Mouse (Mus musculus) testis, adult 2 months (tissue): ENCODE measurements at regions not wholly inside any gene's neighbourhood (a gene's known extent, or its start where the extent isn't known, plus 50 kb on each side); places are given as distances from the start of the nearest gene placed in this dataset.

ENCODE experiments used
- H3K27ac ChIP-seq: fragments of 200-500 bp; 2 replicates; pipeline ENCODE4 v1.5.1; 2012; ENCODE audit warnings: low read depth, low read length; ENCODE audit not compliant: control insufficient read depth, insufficient read depth
- H3K27me3 ChIP-seq: fragments of 200-500 bp; 2 replicates; pipeline ENCODE4 v1.6.1; 2012; ENCODE audit warnings: mild to moderate bottlenecking, low read length, moderate library complexity; ENCODE audit not compliant: control insufficient read depth, insufficient read depth
- H3K36me3 ChIP-seq: fragments of 200-500 bp; 2 replicates; pipeline ENCODE4 v1.6.1; 2012; ENCODE audit warnings: mild to moderate bottlenecking, low read length; ENCODE audit not compliant: control insufficient read depth, insufficient read depth
- H3K4me1 ChIP-seq: fragments of 200-500 bp; 2 replicates; pipeline ENCODE4 v1.6.1; 2012; ENCODE audit warnings: low read length; ENCODE audit not compliant: control insufficient read depth, insufficient read depth
- H3K4me3 ChIP-seq: fragments of 200-500 bp; 2 replicates; pipeline ENCODE4 v1.5.1; 2012; ENCODE audit warnings: low read depth, mild to moderate bottlenecking, low read length, moderate library complexity, mixed read lengths; ENCODE audit not compliant: control insufficient read depth
- CTCF ChIP-seq: fragments of 200-500 bp; IDR thresholded peaks from 2 replicates; pipeline ENCODE4 v1.5.1; 2012; ENCODE audit warnings: low read depth, mild to moderate bottlenecking, inconsistent platforms, low read length, moderate library complexity; ENCODE audit not compliant: control insufficient read depth, insufficient read depth, insufficient replicate concordance
- POLR2A ChIP-seq: fragments of 200-500 bp; IDR thresholded peaks from 2 replicates; pipeline ENCODE4 v1.6.1; 2012; ENCODE audit warnings: low read depth, mild to moderate bottlenecking, inconsistent platforms, low read length, moderate library complexity; ENCODE audit not compliant: control insufficient read depth

DNA sequence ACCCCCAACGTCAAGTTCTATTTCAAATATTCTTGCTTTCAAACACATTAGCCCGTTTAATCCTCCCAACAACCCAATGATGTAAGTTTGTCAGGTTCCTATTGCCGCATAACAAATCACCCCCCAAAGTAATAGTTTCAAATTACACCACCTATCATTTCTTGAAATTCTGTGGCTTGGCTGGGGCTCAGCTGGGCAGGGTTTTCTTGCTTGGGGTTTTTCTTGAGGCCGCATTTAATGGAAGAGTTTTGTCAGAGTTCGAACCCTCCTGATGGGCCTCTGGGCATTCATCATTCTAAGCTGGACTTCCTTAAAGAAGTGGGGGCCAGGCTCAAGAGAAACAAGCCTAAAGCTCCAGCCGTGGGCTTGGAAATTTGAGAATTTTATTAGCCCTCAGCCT, 178.1 kb upstream of the Habp2 start:
- Histone ChIP-seq H3K4me1 (peaks cover 2% of the 10 kb centered on the region; the same call in 1 of the 2 replicates), H3K27me3 (no peaks in the 10 kb centered on the region), H3K27ac (no peak overlapping the region), H3K36me3 (no peaks in the 10 kb centered on the region), H3K4me3 (no peak overlapping the region)
- TF ChIP-seq POLR2A (no peak), CTCF (no peak)

DNA sequence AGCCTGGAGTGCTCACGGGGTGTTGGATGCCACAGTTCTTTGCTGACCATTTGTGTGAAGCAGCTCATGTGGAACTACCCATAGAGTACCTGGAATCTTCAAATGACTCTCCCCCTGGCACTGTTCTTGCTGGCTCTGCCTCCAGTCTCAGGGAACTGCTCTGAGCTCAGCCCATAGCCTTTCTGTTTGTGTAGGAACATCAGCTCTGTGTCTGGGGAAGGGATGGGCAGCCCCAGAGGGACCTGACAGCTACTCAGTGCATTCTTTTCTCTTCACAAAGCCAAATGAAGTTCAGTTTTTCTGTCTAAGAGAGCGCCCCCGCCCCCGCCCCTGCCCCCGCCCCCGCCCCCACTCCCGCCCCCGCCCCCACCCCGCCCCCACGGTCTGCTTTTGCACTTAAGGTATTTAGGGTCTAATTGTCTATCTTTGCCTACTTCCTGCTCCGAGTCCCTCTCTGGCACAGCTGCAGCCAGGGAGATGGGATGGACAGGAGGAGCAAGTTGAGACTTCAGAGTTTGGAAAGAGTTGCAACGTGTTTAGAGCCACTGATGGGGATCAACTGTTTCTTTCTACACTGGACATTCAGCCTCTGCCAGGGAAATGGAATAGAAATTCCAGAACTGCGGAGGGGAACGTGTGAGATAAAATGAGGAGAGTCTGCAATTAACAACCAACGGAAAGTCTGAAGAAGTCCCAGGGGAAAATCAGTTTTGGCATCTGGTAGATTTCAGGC, 171.2 kb upstream of the Habp2 start:
- Histone ChIP-seq H3K27me3 (no peaks in the 10 kb centered on the region), H3K27ac (no peak overlapping the region), H3K4me1 (no peaks in the 10 kb centered on the region), H3K36me3 (no peaks in the 10 kb centered on the region), H3K4me3 (no peak overlapping the region)
- TF ChIP-seq POLR2A: no peak
- no peak for TF ChIP-seq CTCF

DNA sequence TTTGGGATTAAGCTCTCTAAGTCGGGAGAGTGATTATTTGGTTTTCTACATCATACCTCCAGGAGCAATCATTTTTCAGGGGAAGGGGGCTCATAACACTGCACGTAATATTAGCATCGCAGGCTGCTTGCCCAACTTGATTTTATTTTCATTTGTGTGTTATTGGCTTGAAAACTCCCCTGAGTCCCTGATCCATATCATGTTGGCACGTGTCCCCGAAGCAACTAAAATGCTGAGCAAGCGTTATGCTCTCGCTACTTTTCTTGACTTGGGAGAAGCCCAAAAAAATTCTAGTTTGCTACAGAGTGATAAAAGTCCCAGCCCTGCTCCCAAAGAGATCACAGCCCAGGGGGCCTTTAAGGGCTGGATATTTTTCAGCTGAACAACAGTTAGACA, 170.7 kb upstream of the Habp2 start:
- H3K27ac ChIP-seq: no peak overlapping the region; the same call in 1 of the 2 replicates

DNA sequence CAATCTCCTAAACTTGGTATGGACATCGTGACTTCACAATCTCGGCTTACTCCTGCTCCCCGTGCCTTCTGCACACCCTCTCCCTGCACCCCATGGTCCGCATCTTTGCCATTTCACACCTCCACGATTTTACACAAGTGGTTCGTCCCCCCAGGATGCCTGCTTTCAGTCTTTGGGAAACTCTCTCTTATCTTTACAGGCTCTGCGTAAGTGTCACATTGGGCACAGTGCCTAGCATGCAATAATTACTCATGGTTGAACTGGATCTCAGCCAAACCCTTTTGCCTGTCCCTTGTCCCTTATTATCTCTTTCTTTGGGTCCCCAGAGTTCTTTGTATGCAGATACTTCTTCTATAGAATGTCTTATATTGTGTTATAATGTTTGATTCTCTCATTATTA, 166.2 kb upstream of the Habp2 start:
- Histone ChIP-seq H3K27ac (no peak overlapping the region), H3K4me1 (no peaks in the 10 kb centered on the region), H3K36me3 (no peaks in the 10 kb centered on the region), H3K27me3 (no peaks in the 10 kb centered on the region), H3K4me3 (no peak overlapping the region)
- no peak for TF ChIP-seq POLR2A
- TF ChIP-seq CTCF: no peak

More for the DNA sequence above, 170.7 kb upstream of the Habp2 start:
- Histone ChIP-seq H3K4me1 (no peaks in the 10 kb centered on the region), H3K27me3 (no peaks in the 10 kb centered on the region), H3K36me3 (no peaks in the 10 kb centered on the region), H3K4me3 (no peak overlapping the region)
- no peak for TF ChIP-seq CTCF
- TF ChIP-seq POLR2A: no peak

DNA sequence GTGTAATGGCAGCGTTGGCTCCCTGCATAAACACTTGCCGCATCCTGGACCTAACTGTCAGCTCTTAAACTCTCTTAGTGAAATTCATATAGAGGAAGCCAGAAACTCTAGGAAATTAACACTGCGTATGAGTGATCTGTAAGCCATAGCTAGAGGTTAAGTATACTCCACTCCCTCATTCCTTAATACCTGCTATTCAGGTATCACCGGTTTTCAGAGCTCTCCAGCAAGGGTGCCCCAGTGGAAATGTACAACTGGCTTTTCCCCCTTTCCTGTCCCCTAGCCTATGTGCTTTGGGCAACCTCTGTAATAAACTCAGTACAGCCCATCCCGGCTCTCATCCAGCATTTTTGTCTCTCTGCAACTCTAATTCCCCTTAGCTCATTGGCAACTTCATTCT, 164.8 kb upstream of the Habp2 start:
- Histone ChIP-seq H3K4me3 (no peak overlapping the region), H3K27ac (no peak overlapping the region)
- TF ChIP-seq CTCF (no peak), POLR2A (no peak)

DNA sequence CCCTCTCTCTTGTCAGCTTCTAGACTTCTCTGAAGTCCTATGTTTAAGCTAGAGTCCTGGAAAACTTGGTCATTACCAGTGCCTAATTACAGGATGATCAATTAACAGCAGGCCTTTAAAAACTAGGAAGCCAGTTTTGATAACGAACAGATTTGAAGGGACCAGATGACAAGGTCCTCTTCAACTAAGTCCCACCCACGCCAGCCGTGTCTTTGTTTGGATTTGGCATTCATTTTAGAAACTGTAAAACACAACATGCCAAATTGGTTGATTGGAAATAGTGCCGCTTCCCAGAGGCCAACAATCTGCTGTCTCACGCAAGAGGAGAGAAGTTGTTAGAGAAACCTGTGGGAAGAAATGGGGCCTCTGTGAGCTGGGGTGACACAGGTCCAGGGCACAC, 155.4 kb upstream of the Habp2 start:
- H3K27me3 ChIP-seq: no peaks in the 10 kb centered on the region
- H3K36me3 ChIP-seq: no peaks in the 10 kb centered on the region
- TF ChIP-seq CTCF (no peak), POLR2A (no peak)
- no peak overlapping the region for H3K27ac ChIP-seq
- no peak overlapping the region for H3K4me3 ChIP-seq
- H3K4me1 ChIP-seq: no peaks in the 10 kb centered on the region; the same call in 1 of the 2 replicates

More for the DNA sequence above, 164.8 kb upstream of the Habp2 start:
- no peaks in the 10 kb centered on the region for H3K4me1 ChIP-seq
- H3K36me3 ChIP-seq: no peaks in the 10 kb centered on the region
- H3K27me3 ChIP-seq: no peaks in the 10 kb centered on the region

DNA sequence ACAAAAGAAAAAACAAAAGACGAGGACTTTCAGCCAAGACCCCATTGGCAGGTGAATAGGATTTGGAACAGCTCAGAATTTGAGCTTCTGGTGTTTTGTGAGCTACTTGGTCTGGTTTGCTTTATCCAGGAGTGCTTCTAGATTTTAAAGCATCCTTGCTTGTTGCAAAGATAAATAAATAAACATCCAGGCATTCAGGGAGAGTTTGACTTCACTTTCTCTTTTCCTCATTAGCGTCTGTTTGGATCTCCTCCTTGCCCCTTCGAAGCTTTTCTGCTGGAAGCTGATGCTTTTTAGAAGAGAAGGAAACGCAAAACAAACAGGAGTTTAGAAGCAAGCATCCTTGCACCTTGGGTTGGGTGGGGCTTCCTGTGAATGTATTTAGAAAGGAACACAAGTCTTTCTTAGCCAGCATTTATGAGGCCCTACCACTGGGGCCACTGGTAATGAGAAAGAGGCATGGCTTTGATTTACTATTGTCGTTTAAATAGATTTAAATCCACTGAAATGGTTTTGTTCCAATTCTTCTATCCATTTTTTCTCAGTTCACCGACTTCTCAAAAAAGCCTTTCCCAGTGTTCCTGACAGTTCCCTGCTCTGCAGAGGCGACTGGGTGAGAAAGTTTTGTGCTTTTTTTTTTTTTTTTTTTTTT, 153.9 kb upstream of the Habp2 start:
- Histone ChIP-seq H3K36me3 (no peaks in the 10 kb centered on the region), H3K4me3 (no peak overlapping the region), H3K27me3 (no peaks in the 10 kb centered on the region), H3K27ac (no peak overlapping the region), H3K4me1 (no peaks in the 10 kb centered on the region; the same call in 1 of the 2 replicates)
- TF ChIP-seq CTCF (no peak), POLR2A (no peak)
